Mouse (Mus musculus): ENCODE data around the gene 4933415A04Rik. TPM values are rescaled to one million over a fixed set of nuclear protein-coding genes. Genes with fewer than 3 reads are reported as not detected.
A peak's percentile ranks its signal among the peaks of the same experiment; 100 is the strongest.

4933415A04Rik gene
- polyA plus RNA-seq, 1 experiment from 2014 or later, result 6.5 TPM

DNA sequence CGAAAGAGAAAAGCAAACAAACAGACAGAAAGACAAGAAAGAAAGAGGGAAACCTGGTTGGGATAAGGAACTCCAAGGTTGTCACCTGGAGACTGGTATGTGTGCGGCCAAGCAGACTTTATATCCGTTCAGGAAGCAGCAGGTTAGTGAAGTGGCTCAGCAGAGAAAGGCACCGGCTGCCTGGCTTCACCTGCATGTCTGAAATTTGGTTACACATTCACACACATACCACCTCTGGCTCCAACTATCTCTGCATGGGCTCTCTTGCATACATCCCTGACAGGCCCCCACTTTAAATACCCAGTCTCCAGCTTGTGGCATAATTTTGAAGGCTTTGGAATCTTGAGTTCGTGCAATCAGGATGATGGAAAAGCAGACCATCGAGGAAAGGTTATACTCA lies 19.0 kb downstream of the 4933415A04Rik start:
- Histone ChIP-seq H3K4me2 (ENCODE audit: low read depth, low read length) (no peak overlapping the region), H3K36me3 (replicated peaks; ENCODE audit: control insufficient read depth, insufficient read depth, low read depth, low read length) (no peaks in the 10 kb centered on the region), H3K27me3 (ENCODE audit: control insufficient read depth, insufficient read depth, low read length) (no peaks in the 10 kb centered on the region), H3K9ac (replicated peaks; ENCODE audit: low read length) (no peak overlapping the region), H3K9me3 (replicated peaks; ENCODE audit: control insufficient read depth, low read length) (no peaks in the 10 kb centered on the region), H3K27ac (replicated peaks; ENCODE audit: low read depth, low read length) (no peak overlapping the region), H3K4me1 (ENCODE audit: control insufficient read depth, insufficient read depth, low read length) (no peaks in the 10 kb centered on the region), H3K4me3 (ENCODE audit: low read depth, low read length) (no peak overlapping the region)
- ATAC-seq (replicated peaks; ENCODE audit: insufficient number of reproducible peaks, low FRiP score, low TSS enrichment, low read depth), result no peak
- WGBS, result 86% methylated on average over 6 of the region's 6 CpGs
- DNase-seq (ENCODE audit: low spot score), result no peak

DNA sequence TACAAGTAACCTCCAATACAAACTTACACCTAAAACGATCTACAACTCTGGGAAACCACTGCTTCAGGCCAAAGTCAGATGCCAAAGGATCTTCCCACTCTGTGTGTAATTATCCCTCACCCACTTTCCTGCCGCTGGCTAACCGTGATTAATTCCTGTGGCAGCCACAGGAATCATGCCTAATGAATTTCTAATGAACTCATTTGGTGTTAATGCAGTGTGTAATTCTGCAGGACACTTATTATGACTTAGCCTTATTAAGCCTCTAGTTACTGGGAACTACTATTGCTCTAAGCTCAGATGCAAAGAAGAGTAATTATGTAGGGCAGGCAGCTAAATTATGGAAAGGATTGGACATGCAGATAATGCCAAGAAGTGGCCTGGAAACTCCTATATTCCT lies 21.6 kb downstream of the 4933415A04Rik start:
- Histone ChIP-seq H3K4me3 (ENCODE audit: low read depth, low read length) (no peak overlapping the region), H3K27me3 (ENCODE audit: control insufficient read depth, insufficient read depth, low read length) (no peaks in the 10 kb centered on the region), H3K4me1 (ENCODE audit: control insufficient read depth, insufficient read depth, low read length) (no peaks in the 10 kb centered on the region), H3K9me3 (replicated peaks; ENCODE audit: control insufficient read depth, low read length) (no peaks in the 10 kb centered on the region), H3K4me2 (ENCODE audit: low read depth, low read length) (no peak overlapping the region), H3K9ac (replicated peaks; ENCODE audit: low read length) (no peak overlapping the region), H3K27ac (replicated peaks; ENCODE audit: low read depth, low read length) (no peak overlapping the region), H3K36me3 (replicated peaks; ENCODE audit: control insufficient read depth, insufficient read depth, low read depth, low read length) (no peaks in the 10 kb centered on the region)
- WGBS, result 71% methylated on average over 3 of the region's 3 CpGs
- DNase-seq (ENCODE audit: low spot score) (no peak), ATAC-seq (replicated peaks; ENCODE audit: insufficient number of reproducible peaks, low FRiP score, low TSS enrichment, low read depth) (no peak)

DNA sequence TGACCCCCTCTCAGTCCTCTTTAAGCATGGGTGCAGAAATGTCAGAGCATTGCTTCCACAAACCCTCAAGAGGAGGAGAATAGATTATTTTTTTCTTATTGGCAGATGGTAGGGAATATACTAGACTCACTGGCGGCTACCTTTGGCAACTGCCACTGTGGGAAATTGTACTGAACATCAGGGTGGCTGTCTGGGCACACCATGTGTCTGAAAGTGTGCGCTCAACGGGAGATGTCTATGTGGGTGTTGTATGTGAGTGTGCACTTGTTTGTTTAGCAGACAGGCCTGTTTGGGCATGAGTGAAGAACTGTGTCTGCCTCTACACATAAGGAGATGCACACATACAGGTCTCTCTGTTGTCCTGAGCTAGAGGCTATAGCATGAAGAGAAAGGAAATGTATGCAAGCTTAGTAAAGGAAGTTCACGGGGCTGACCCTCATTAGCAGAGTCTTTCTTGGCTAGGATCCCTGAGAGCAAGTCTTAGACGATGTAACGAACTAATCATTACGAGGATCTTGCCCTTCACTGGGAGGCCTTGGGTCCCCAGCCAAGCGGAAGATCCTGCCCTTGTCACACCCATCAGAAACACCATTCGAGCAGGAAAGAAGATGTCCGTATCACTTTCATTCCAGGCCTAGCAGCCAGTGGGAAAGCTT lies 23.3 kb downstream of the 4933415A04Rik start:
- H3K9me3 ChIP-seq (replicated peaks; ENCODE audit: control insufficient read depth, low read length), result no peaks in the 10 kb centered on the region
- no peak overlapping the region for H3K4me3 ChIP-seq (ENCODE audit: low read depth, low read length)
- DNase-seq (ENCODE audit: low spot score) (no peak), ATAC-seq (replicated peaks; ENCODE audit: insufficient number of reproducible peaks, low FRiP score, low TSS enrichment, low read depth) (no peak)
- no peaks in the 10 kb centered on the region for H3K27me3 ChIP-seq (ENCODE audit: control insufficient read depth, insufficient read depth, low read length)
- no peaks in the 10 kb centered on the region for H3K4me1 ChIP-seq (ENCODE audit: control insufficient read depth, insufficient read depth, low read length)
- H3K27ac ChIP-seq (replicated peaks; ENCODE audit: low read depth, low read length), result no peak overlapping the region
- no peak overlapping the region for H3K9ac ChIP-seq (replicated peaks; ENCODE audit: low read length)
- 82% methylated on average over 10 of the region's 10 CpGs for WGBS
- H3K36me3 ChIP-seq (replicated peaks; ENCODE audit: control insufficient read depth, insufficient read depth, low read depth, low read length), result no peaks in the 10 kb centered on the region
- H3K4me2 ChIP-seq (ENCODE audit: low read depth, low read length), result no peak overlapping the region

DNA sequence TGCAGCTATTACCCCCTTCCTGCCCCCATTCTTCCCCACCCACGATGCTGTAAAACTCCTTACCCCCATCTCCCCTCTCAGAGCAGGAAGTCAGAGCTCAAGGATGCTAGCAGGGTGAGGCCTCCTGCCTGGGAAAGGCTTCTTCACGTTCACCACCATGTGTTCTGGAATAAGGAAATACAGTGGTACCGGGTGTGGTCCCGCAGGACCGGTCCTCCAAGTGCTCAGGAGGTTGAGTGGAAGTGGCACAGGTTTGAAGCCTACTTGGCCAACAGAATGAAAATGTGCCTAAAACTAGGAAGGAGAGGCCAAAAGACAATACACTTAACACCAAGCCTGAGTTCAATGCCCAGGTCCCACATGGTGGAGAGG lies 23.8 kb downstream of the 4933415A04Rik start:
- ATAC-seq (replicated peaks; ENCODE audit: insufficient number of reproducible peaks, low FRiP score, low TSS enrichment, low read depth) (no peak), DNase-seq (ENCODE audit: low spot score) (no peak)
- Histone ChIP-seq H3K4me3 (ENCODE audit: low read depth, low read length) (no peak overlapping the region), H3K9ac (replicated peaks; ENCODE audit: low read length) (no peak overlapping the region), H3K27me3 (ENCODE audit: control insufficient read depth, insufficient read depth, low read length) (no peaks in the 10 kb centered on the region), H3K9me3 (replicated peaks; ENCODE audit: control insufficient read depth, low read length) (no peaks in the 10 kb centered on the region), H3K27ac (replicated peaks; ENCODE audit: low read depth, low read length) (no peak overlapping the region), H3K4me1 (ENCODE audit: control insufficient read depth, insufficient read depth, low read length) (no peaks in the 10 kb centered on the region), H3K36me3 (replicated peaks; ENCODE audit: control insufficient read depth, insufficient read depth, low read depth, low read length) (no peaks in the 10 kb centered on the region), H3K4me2 (ENCODE audit: low read depth, low read length) (no peak overlapping the region)
- 82% methylated on average over 5 of the region's 5 CpGs for WGBS

DNA sequence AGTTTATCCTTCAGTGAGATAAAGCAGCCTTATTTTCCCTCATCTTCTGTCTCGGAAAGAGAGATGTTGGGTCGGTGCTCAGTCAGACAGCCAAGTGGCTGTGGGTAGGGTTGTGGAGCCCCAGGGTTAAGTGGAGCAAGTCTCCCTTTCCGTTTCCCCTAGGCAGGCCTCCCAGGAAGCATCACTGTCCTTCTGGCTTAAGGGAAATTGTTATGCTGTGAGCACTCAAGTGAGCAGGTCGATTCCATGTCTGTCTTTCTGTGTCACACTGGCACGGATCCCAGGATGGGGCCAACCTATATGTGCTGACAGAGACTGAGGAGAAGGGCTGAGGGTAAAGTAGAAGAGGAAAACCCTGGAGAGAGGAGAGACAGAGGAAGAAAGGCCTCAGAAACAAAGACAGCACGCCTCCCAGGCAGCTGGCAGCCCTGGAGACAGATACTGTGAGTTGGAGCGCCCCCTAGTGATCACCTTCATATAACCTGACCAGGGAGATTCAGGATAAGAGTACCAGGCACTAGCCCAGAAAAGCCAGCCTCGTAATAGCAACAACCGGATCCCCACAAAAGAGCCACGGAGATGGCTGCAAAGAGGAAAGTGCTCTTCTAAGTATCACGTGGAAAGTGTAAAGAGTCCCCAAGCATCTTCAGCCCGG lies 26.1 kb downstream of the 4933415A04Rik start:
- 0 out of 2 replicates have a peak overlapping the region, but pooled peaks have one; percentile 1 for H3K27ac ChIP-seq (replicated peaks; ENCODE audit: low read depth, low read length)
- no peaks in the 10 kb centered on the region for H3K36me3 ChIP-seq (replicated peaks; ENCODE audit: control insufficient read depth, insufficient read depth, low read depth, low read length)
- no peak overlapping the region for H3K4me2 ChIP-seq (ENCODE audit: low read depth, low read length)
- peak; percentile 96 for DNase-seq (ENCODE audit: low spot score)
- no peaks in the 10 kb centered on the region for H3K9me3 ChIP-seq (replicated peaks; ENCODE audit: control insufficient read depth, low read length)
- H3K9ac ChIP-seq (replicated peaks; ENCODE audit: low read length), result peak overlapping the region; percentile 25
- H3K4me3 ChIP-seq (ENCODE audit: low read depth, low read length), result no peak overlapping the region
- H3K4me1 ChIP-seq (ENCODE audit: control insufficient read depth, insufficient read depth, low read length), result no peaks in the 10 kb centered on the region
- 26% methylated on average over 12 of the region's 12 CpGs for WGBS
- ATAC-seq (replicated peaks; ENCODE audit: insufficient number of reproducible peaks, low FRiP score, low TSS enrichment, low read depth), result peak; percentile 74
- H3K27me3 ChIP-seq (ENCODE audit: control insufficient read depth, insufficient read depth, low read length), result no peaks in the 10 kb centered on the region

DNA sequence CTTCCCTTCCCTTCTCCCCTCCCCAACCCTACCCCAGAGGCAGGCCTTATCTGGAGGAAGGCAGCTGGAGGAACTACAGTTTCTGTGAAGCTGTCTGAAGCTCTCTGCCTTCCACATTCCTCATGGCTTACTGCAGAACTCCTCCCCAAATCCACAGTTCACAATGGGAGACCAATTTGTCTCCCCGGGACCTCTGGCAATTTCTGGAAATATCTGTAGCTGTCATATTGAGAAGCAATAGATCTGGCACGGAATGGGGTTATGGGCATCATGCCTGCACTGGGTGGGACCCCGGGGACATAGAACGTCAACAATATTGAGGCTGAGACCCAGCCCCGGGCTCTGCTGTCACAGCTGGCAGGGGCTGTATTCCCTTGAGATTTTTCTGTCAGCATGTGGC lies 31.1 kb downstream of the 4933415A04Rik start:
- H3K4me3 ChIP-seq (ENCODE audit: low read depth, low read length), result no peak overlapping the region
- no peaks in the 10 kb centered on the region for H3K9me3 ChIP-seq (replicated peaks; ENCODE audit: control insufficient read depth, low read length)
- no peak overlapping the region for H3K27ac ChIP-seq (replicated peaks; ENCODE audit: low read depth, low read length)
- 63% methylated on average over 5 of the region's 5 CpGs for WGBS
- no peak; the same call in 1 of the 2 replicates for ATAC-seq (replicated peaks; ENCODE audit: insufficient number of reproducible peaks, low FRiP score, low TSS enrichment, low read depth)
- no peak for DNase-seq (ENCODE audit: low spot score)
- no peaks in the 10 kb centered on the region for H3K27me3 ChIP-seq (ENCODE audit: control insufficient read depth, insufficient read depth, low read length)
- no peaks in the 10 kb centered on the region for H3K4me1 ChIP-seq (ENCODE audit: control insufficient read depth, insufficient read depth, low read length)
- no peak overlapping the region for H3K9ac ChIP-seq (replicated peaks; ENCODE audit: low read length)
- no peak overlapping the region for H3K4me2 ChIP-seq (ENCODE audit: low read depth, low read length)
- H3K36me3 ChIP-seq (replicated peaks; ENCODE audit: control insufficient read depth, insufficient read depth, low read depth, low read length), result no peaks in the 10 kb centered on the region

DNA sequence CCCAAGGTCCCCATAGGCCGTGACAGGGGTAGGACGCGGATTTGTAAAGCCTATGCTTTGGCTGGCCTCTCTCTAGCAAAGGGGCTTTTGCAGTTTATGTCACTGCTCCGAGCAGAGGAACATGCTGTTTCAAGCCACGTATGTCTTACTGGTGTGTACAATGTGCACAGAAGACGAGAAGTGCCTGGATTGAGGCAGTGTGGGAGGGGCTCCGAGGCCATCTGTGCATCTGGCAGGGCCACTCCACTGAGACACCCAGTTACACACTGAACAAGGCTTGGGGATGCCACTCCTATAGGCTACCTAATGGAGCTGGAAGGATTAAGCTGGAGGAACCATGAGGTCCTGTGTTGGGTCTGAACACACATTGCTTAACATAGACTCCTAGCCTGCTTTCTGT lies 31.6 kb downstream of the 4933415A04Rik start:
- WGBS, result 78% methylated on average over 7 of the region's 7 CpGs
- H3K27me3 ChIP-seq (ENCODE audit: control insufficient read depth, insufficient read depth, low read length), result no peaks in the 10 kb centered on the region

DNA sequence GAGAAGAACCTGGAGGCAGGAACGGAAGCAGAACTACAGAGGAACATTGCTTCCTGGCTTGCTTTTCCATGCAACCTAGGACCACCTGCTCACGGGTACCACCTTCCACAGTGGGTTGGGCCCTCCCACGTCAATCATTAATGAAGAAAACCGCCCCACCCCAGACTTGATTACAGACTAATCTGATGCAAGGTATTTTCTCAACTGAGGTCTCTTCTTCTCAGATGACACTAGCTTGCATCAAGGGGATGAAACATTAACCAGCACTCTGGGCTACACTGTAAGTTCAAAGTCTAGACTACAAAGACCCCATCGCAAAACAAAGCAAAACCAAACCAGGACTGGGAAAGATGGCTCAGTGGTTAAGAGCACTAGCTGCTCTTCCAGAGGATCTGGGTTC lies 34.9 kb downstream of the 4933415A04Rik start:
- Histone ChIP-seq H3K9ac (replicated peaks; ENCODE audit: low read length) (no peak overlapping the region), H3K4me3 (ENCODE audit: low read depth, low read length) (no peak overlapping the region), H3K4me1 (ENCODE audit: control insufficient read depth, insufficient read depth, low read length) (no peaks in the 10 kb centered on the region), H3K9me3 (replicated peaks; ENCODE audit: control insufficient read depth, low read length) (no peaks in the 10 kb centered on the region), H3K27me3 (ENCODE audit: control insufficient read depth, insufficient read depth, low read length) (no peaks in the 10 kb centered on the region), H3K27ac (replicated peaks; ENCODE audit: low read depth, low read length) (no peak overlapping the region), H3K36me3 (replicated peaks; ENCODE audit: control insufficient read depth, insufficient read depth, low read depth, low read length) (no peaks in the 10 kb centered on the region), H3K4me2 (ENCODE audit: low read depth, low read length) (no peak overlapping the region)
- 81% methylated on average over 5 of the region's 5 CpGs for WGBS
- ATAC-seq (replicated peaks; ENCODE audit: insufficient number of reproducible peaks, low FRiP score, low TSS enrichment, low read depth) (no peak), DNase-seq (ENCODE audit: low spot score) (no peak)

More for the DNA sequence above, 31.6 kb downstream of the 4933415A04Rik start:
- Histone ChIP-seq H3K4me1 (ENCODE audit: control insufficient read depth, insufficient read depth, low read length) (no peaks in the 10 kb centered on the region), H3K4me2 (ENCODE audit: low read depth, low read length) (no peak overlapping the region), H3K9ac (replicated peaks; ENCODE audit: low read length) (no peak overlapping the region), H3K9me3 (replicated peaks; ENCODE audit: control insufficient read depth, low read length) (no peaks in the 10 kb centered on the region), H3K4me3 (ENCODE audit: low read depth, low read length) (no peak overlapping the region), H3K36me3 (replicated peaks; ENCODE audit: control insufficient read depth, insufficient read depth, low read depth, low read length) (no peaks in the 10 kb centered on the region), H3K27ac (replicated peaks; ENCODE audit: low read depth, low read length) (no peak overlapping the region)
- DNase-seq (ENCODE audit: low spot score) (no peak), ATAC-seq (replicated peaks; ENCODE audit: insufficient number of reproducible peaks, low FRiP score, low TSS enrichment, low read depth) (no peak; the same call in 1 of the 2 replicates)
